Mouse (Mus musculus): Measurements from ENCODE around the gene Mturn.
A peak's percentile ranks its signal among the peaks of the same experiment; 100 is the strongest.

The Mturn gene

GRCm38 (mm10) chr6:54680891-54681745, at the start of gene Mturn:
Mturn (plus strand) TSS chr6:54681624.
- DNase-seq (ENCODE audit: low spot score), result peak; percentile 98

GRCm38 (mm10) chr6:54639877-54640276, 41.5 kb upstream of the Mturn start:
- DNase-seq (ENCODE audit: low spot score), result no peak

DNA sequence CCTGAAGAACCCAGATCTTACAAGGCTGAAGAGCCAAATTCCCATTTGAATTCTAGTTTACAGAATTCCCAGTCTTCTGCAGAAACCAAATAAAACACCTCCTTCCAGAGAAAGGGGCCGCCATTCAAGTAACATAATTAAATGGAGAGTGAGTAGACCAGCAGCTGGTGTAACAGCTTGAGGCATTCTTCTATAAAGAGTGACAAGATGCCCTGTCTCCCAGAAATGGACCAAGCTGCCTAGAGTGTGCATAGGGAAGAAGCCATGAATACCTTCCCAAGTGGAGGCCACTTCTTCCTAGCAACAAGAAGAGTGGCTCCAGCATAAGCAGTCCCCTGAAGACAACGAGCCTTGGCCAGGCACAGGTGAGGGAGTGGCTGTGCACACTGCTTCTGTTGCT, 39.5 kb upstream of the Mturn start:
- no peak for DNase-seq (ENCODE audit: low spot score)

DNA sequence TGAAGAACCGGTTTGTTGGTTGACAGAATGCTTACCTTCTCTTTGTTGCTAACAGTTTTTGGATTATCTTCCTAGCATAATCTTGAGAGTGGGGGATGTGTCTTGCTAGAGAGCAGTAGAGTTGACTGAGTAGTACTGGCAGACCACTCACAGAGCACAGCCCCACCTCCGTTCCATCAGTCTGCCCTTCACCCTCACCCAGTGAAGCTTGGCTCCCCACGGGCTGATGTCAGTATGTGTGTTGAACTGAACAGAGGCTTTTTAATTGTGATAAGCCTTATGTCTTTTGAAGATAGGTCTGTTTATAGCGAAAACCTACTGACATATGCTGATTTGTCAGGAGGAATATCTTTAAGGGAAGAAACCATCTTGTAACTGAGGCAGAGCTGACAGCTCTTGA, 38.2 kb upstream of the Mturn start:
- no peak for DNase-seq (ENCODE audit: low spot score)

- no peak for DNase-seq (ENCODE audit: low spot score)
Measured at GRCm38 (mm10) chr6:54655471-54656095, 25.8 kb upstream of the Mturn start.

- DNase-seq (ENCODE audit: low spot score), result no peak
Measured at GRCm38 (mm10) chr6:54657861-54658260, 23.6 kb upstream of the Mturn start.

- DNase-seq (ENCODE audit: low spot score), result no peak
Measured at GRCm38 (mm10) chr6:54669868-54670267, 11.6 kb upstream of the Mturn start.

GRCm38 (mm10) chr6:54672901-54673300, 8.5 kb upstream of the Mturn start:
- no peak for DNase-seq (ENCODE audit: low spot score)

GRCm38 (mm10) chr6:54679686-54680085, 1.7 kb upstream of the Mturn start:
- DNase-seq (ENCODE audit: low spot score), result no peak

DNA sequence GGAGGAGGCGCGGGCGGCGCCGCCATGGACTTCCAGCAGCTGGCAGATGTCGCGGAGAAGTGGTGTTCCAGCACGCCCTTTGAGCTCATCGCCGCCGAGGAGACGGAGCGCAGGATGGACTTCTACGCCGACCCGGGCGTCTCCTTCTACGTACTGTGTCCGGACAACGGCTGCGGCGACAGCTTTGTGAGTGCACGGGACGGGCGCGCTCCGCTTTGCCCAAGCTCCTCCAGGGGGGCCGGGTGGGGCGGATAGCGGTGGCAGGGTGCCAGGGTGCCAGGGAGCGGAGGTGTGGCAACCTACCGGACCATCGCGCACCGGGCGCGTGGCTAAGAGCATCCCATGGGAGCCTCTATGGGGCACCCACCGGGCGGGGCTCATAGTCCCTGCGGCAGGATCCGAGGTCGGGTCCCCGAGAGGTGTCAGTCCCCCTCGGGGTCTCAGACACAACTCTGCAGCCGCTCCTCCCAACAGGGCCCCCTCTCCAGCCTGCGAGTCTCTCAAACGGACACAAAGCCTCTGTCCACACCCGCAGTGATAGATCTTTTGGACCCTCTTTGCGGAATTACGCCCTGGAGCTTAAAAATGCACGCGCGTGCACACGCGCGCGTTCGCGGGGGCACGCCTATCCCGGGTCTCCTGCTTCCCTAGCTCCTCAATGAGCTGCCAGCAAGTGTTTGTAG, 463 bp downstream of the Mturn start:
- no peak for DNase-seq (ENCODE audit: low spot score)

DNA sequence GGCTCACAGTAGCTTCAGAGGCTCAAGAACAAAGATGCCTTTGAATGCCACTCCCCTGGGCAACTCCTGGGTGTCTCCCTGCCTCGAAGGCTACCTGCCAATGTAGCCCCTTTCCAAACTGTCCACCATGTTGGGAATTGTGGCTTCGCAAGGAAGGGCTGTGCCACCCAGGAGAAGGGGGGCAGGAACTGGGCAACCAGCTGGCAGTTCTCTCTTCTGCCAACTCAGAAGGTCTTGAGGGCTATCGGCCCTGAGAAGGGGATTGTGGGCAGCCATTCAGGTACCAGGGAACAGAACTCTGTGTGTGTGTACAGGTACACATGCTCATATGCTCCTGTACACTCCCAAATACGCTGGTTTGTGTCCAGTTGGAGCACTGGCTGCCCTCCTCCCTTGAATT, 2.7 kb downstream of the Mturn start:
- no peak for DNase-seq (ENCODE audit: low spot score)

- no peak for DNase-seq (ENCODE audit: low spot score)
Measured at GRCm38 (mm10) chr6:54685103-54685502, 3.7 kb downstream of the Mturn start.

GRCm38 (mm10) chr6:54685716-54686395, 4.4 kb downstream of the Mturn start:
- DNase-seq (ENCODE audit: low spot score), result no peak

DNA sequence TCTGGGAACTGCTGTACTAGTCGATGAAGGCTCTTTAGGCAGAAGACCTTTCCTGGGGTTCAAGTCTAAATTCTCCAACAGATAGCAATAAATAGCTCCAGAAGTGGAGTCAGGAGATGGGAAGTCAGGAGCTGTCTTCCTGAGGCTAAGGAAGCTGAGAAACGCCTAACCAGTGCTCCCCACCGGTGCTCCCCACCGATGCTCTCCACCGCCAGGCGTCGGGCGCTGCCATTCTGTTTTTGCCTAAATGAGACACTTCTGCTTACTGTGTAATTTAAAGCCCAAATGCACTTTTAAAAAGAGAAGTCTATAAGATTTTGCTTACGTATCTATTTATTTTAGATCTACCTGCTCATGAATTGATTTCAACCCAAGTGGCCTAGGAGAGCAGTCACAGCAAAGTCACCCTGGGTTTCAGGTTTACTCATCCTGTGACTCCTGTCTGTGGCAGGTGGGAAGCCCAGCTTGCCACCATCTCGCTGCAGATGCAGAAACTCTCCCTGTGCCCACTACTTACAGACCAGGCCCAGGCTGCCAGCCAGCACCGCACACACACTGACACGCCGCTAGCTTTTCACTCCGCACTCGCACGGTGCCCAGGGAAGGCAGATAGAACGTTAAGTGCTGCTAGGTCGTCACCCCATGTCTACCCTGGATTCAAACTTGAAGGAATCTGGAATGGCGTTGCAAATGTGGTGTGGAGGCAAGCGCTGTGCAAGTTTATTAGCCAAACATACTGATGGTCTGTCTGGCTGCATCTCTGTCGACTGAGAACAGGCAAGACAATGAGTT, 5.7 kb downstream of the Mturn start:
- no peak for DNase-seq (ENCODE audit: low spot score)

DNA sequence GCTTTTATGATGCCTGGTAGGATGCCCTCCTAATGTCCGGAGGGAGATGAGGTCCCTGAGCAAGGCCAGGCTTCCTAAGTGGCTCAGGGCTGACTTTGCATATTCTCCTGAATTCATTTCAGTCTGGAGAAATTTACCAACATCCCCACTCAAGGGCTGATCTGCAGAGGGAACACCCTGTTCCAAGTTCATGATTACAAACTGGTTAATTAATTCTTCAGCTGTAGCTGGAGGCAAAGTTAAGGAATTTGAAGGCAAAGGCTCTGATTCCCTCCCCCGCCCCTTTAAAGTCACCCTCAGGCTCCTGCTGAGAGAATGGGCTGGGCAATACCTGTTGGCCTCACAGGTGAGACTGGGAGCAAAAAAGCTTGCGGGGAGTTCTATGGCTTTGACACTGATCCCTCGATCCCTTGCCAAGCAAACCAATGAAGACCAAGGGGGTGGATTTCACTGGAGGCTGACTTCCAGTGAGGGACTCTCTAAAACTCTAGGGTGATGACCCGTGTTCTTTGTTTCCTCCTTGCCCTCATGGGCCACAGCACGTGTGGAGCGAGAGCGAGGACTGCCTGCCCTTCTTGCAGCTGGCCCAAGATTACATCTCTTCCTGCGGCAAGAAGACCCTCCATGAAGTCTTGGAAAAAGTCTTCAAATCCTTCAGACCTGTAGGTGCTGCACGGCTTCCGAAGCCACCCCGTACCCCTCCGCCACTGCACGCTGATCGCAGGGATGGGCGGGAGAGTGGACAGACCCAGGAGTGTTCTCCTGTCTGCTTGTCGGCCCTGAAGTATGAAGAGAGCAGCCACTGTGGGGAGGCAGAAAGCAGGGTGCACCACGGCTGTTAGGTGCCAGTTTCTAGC, 7.3 kb downstream of the Mturn start:
- DNase-seq (ENCODE audit: low spot score), result no peak

DNA sequence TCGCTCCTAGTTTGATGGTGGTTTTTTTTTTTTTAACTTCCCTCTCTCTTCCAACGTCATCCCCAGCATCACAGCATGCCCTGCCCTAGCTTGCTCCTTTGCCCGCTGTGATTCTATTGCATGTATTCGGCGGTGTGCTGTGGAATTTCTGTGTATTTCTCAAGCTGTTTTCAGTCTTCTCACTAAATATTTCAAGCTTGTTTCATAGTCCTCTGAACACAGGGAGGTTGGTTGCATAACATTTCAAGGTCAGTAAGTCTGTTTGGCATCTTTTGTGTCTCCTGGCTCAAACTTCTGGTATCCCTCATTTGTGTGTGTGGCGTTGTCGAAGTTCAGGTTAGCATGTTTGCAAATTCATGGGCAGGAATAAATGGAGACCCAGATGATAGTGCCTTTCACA, 8.3 kb downstream of the Mturn start:
- DNase-seq (ENCODE audit: low spot score), result no peak

DNA sequence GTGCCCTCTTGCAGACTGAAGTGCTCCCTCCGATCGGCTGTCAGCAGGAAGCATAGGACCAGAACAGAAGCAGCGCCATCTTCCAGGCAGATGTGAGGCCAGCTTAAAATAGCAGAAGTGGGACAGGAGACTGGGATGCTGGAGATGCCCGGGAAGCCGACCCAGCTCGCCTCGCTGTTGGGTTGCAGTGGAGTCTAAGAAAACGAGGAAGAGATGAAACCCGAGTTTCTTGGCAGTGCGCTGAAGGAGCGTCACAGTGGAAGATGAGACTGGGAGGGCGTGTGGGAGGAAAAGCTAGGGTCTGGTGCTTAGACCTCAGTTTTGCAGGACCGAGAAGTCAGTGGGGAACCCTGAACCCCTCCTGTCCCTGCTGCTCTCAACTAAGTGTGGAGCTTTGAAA, 9.4 kb downstream of the Mturn start:
- no peak for DNase-seq (ENCODE audit: low spot score)

- no peak for DNase-seq (ENCODE audit: low spot score)
Measured at GRCm38 (mm10) chr6:54691368-54692116, 10.1 kb downstream of the Mturn start.

GRCm38 (mm10) chr6:54692201-54692600, 10.8 kb downstream of the Mturn start:
- no peak for DNase-seq (ENCODE audit: low spot score)

- DNase-seq (ENCODE audit: low spot score), result no peak
Measured at GRCm38 (mm10) chr6:54693286-54693685, 11.9 kb downstream of the Mturn start.
